Mouse (Mus musculus) cerebellum, adult 2 months (tissue): ENCODE data around the gene Krtdap. TPM values are rescaled to one million over a fixed set of nuclear protein-coding genes. Genes with fewer than 3 reads are reported as not detected.
"Not testable (repeated sequence)": the region's sequence is repeated elsewhere in the genome, so short reads cannot be mapped to it uniquely, and the experiment has no call there.

Experiments used
- DNase-seq, 2 experiments: peaks; one replicate each; pipeline ENCODE4 v3.0.0; 2021
- H3K27ac ChIP-seq: fragments of 200-500 bp; 2 replicates; pipeline ENCODE4 v1.5.1; 2012; ENCODE audit warnings: low read length, control low read depth, inconsistent platforms; ENCODE audit not compliant: insufficient read depth
- H3K27me3 ChIP-seq: fragments of 200-500 bp; 2 replicates; pipeline ENCODE4 v1.6.1; 2012; ENCODE audit warnings: inconsistent platforms, mild to moderate bottlenecking, low read length, moderate library complexity; ENCODE audit not compliant: control insufficient read depth, insufficient read depth
- H3K4me1 ChIP-seq: fragments of 200-500 bp; 2 replicates; pipeline ENCODE4 v1.6.1; 2011; ENCODE audit warnings: low read length; ENCODE audit not compliant: control insufficient read depth, insufficient read depth
- H3K4me3 ChIP-seq: fragments of 200-500 bp; replicated peaks from 2 replicates; pipeline ENCODE3; 2011; ENCODE audit warnings: mild to moderate bottlenecking, low read depth, low read length, control low read depth; ENCODE audit not compliant: insufficient read depth
- CTCF ChIP-seq: fragments of 200-500 bp; IDR thresholded peaks from 2 replicates; pipeline ENCODE4 v1.5.1; 2011; ENCODE audit warnings: low read depth, mild to moderate bottlenecking, control low read depth, low read length, moderate library complexity, borderline replicate concordance; ENCODE audit not compliant: insufficient read depth
- POLR2A ChIP-seq: fragments of 200-500 bp; IDR thresholded peaks from 2 replicates; pipeline ENCODE4 v1.6.1; 2011; ENCODE audit warnings: low read length, control low read depth, borderline replicate concordance; ENCODE audit not compliant: insufficient read depth
- WGBS: fragments of 180-500 bp; shearing (Covaris S2); methylation state at CpG from one replicate; pipeline ENCODE4 v1.1.7; 2018; 5-methylcytosine and 5-hydroxymethylcytosine counted together
- polyA plus RNA-seq: library from polyadenylated mRNA; depleted of rRNA; stranded (reverse); fragments of >200 nt; gene quantifications from 2 replicates; pipeline ENCODE4 v1.2.3, GENCODE M21; 2012

Krtdap gene
- polyA plus RNA-seq, 1 experiment: not detected

DNA sequence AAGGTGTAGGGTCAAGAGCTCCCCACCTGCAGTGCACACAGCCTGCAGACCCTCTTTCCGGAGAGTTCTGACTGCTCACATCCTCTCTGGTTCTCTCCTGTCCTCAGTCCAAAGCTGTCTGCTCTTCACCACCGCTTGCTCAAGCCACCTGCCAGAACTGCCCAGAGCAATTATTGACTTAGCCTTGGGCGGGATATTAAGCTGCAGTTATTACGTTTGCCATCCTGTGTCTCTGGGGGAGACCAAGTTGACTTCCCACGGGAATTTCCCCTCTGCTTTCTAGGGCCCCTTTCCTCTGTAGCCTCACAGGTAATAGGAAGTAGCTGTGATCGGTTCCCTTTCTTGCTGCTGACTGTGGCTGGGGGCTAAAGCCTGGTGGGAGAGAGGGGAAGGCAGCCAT is 32.4 kb downstream of the Krtdap start:
- H3K4me1 ChIP-seq: no peaks in the 10 kb centered on the region
- H3K4me3 ChIP-seq: no peak overlapping the region
- DNase-seq: no peak
- no peak overlapping the region for H3K27ac ChIP-seq
- no peaks in the 10 kb centered on the region for H3K27me3 ChIP-seq
- WGBS: 36% methylated on average over 6 of the region's 6 CpGs
- no peak for TF ChIP-seq CTCF
- TF ChIP-seq POLR2A: no peak

DNA sequence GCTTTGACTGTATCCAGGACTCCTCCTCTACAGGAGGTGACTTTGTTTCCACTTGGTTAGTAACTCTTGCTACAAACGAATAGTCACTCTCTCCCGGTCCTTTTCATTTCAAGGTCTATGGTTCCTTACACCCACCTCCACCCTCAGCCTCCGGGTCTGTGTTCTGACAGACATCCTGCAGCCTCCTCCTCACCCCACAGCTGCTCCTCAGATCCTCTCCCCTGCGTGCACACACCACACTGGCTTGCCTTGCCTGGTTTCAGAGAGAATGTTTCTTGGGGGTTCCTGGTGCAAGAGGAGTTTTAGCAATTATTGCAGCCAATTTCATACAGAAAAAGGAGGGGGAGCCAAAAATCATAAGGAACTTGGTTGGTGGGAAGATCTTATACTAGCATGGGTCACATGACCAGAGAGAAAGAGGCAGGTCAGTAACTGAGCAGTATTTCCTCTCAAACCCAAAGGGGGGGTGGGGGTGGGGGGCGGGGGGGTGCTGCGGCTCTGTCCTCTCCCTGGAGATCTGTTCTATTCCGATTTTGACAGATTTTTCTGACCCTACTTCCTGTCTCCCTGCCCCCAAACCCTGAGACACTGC is 33.3 kb downstream of the Krtdap start:
- Histone ChIP-seq H3K4me3 (no peak overlapping the region), H3K4me1 (no peaks in the 10 kb centered on the region), H3K27me3 (no peaks in the 10 kb centered on the region), H3K27ac (no peak overlapping the region)
- 44% methylated on average over 7 of the region's 7 CpGs for WGBS
- TF ChIP-seq POLR2A (no peak), CTCF (no peak)
- DNase-seq: no peak

GRCm38 (mm10) chr7:30821532-30821931 is 33.8 kb downstream of the Krtdap start:
- H3K4me1 ChIP-seq: no peaks in the 10 kb centered on the region
- H3K4me3 ChIP-seq: no peak overlapping the region
- H3K27me3 ChIP-seq: no peaks in the 10 kb centered on the region
- H3K27ac ChIP-seq: no peak overlapping the region
- DNase-seq: no peak
- 59% methylated on average over 5 of the region's 5 CpGs for WGBS
- TF ChIP-seq CTCF (no peak), POLR2A (no peak)

DNA sequence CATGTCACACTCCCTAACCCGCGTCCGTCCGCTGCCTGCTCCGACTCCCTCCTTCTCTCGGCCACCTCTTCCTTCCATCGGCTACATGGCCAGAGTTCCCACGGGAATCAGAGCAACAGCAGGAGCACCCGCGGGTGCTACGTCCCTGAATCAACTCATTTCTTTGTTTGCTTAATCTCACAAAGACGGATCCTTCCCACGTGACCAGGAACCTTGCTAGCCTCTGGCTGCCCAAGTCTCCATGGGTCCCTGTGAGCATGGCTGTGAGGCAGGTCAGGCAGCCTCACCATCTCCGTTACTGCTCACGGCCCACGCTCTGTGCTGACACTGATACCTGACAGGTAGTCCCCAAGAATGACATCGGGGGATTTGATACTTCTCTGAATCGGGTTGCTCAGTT is 36.0 kb downstream of the Krtdap start, which contains the start of gene Ffar2:
TSS of gene Ffar2 (minus strand) at position 101 of the 400 bp plus-strand sequence.
- Histone ChIP-seq H3K27me3 (no peaks in the 10 kb centered on the region), H3K27ac (no peak within 1 kb of the TSS), H3K4me3 (no peak within 1 kb of the TSS), H3K4me1 (no peaks in the 10 kb centered on the region)
- no peak for DNase-seq
- TF ChIP-seq CTCF (no peak), POLR2A (no peak)
- 89% methylated on average over 18 of the region's 18 CpGs for WGBS

DNA sequence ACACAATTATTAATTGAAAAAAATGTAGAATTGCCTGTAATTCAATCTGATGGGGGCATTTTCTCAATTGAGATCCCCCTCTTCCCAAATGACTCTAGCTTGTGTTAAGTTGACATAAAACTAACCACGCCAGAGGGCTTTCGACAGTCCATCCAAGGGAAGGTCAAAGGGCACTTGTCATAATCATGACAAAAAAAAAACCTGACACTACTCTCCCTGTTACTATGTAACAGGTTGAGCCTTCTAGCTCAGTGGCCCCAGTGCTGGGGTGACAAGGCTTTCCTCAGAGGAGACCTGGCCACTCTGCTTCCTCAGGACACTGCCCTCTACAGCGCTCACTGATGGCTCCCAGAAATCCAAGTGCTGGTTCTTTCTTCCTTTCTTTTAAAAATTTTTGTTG is 36.6 kb downstream of the Krtdap start:
- no peaks in the 10 kb centered on the region for H3K4me1 ChIP-seq
- no peak for DNase-seq
- 88% methylated on average over 3 of the region's 3 CpGs for WGBS
- no peaks in the 10 kb centered on the region for H3K27me3 ChIP-seq
- TF ChIP-seq POLR2A (no peak), CTCF (no peak)
- H3K27ac ChIP-seq: no peak overlapping the region
- no peak overlapping the region for H3K4me3 ChIP-seq

GRCm38 (mm10) chr7:30826660-30827059 is 39.0 kb downstream of the Krtdap start:
- Histone ChIP-seq H3K4me1 (no peaks in the 10 kb centered on the region), H3K27me3 (no peaks in the 10 kb centered on the region), H3K27ac (no peak overlapping the region), H3K4me3 (no peak overlapping the region)
- TF ChIP-seq CTCF (no peak), POLR2A (no peak)
- WGBS: 90% methylated on average over 10 of the region's 10 CpGs
- no peak for DNase-seq

- not testable (repeated sequence) for H3K4me1 ChIP-seq, H3K27me3 ChIP-seq, H3K27ac ChIP-seq, H3K4me3 ChIP-seq, DNase-seq
These were observed 41.2 kb downstream of the Krtdap start for GRCm38 (mm10) chr7:30828871-30829270.

GRCm38 (mm10) chr7:30829428-30829827 is 41.7 kb downstream of the Krtdap start:
- no peak overlapping the region for H3K4me3 ChIP-seq
- DNase-seq: no peak
- no peaks in the 10 kb centered on the region for H3K27me3 ChIP-seq
- 64% methylated on average over 3 of the region's 3 CpGs for WGBS
- TF ChIP-seq CTCF (no peak), POLR2A (no peak)
- H3K27ac ChIP-seq: no peak overlapping the region
- no peaks in the 10 kb centered on the region for H3K4me1 ChIP-seq
